Mouse (Mus musculus) embryonic facial prominence, embryonic 11.5 days (tissue): ENCODE measurements around the gene Rxylt1. TPM values are rescaled to one million over a fixed set of nuclear protein-coding genes. Genes with fewer than 3 reads are reported as not detected.

Source experiments
- ATAC-seq: fragments of 200-750 bp; cut with Nextera tagmentation; replicated peaks from 2 replicates; pipeline ENCODE4 v1.8.0; 2017; ENCODE audit warnings: low read depth; ENCODE audit not compliant: insufficient number of reproducible peaks, low FRiP score, low TSS enrichment
- DNase-seq: peaks from one replicate; pipeline ENCODE4 v3.0.0-alpha.2; 2015; ENCODE audit warnings: low spot score
- H3K27ac ChIP-seq: fragments of 300-500 bp; sonication (generic); replicated peaks from 2 replicates; pipeline ENCODE4 v1.5.1; 2014; ENCODE audit warnings: mild to moderate bottlenecking, low read depth, low read length, control low read depth
- H3K27me3 ChIP-seq: fragments of 300-500 bp; sonication (generic); 2 replicates; pipeline ENCODE4 v1.6.1; 2014; ENCODE audit warnings: mild to moderate bottlenecking, low read length, moderate library complexity, mixed read lengths; ENCODE audit not compliant: control insufficient read depth, insufficient read depth
- H3K36me3 ChIP-seq: fragments of 300-500 bp; sonication (generic); replicated peaks from 2 replicates; pipeline ENCODE4 v1.6.1; 2014; ENCODE audit warnings: low read depth, mild to moderate bottlenecking, low read length, moderate library complexity, mixed read lengths; ENCODE audit not compliant: control insufficient read depth, insufficient read depth
- H3K4me1 ChIP-seq: fragments of 300-500 bp; sonication (generic); 2 replicates; pipeline ENCODE4 v1.6.1; 2014; ENCODE audit warnings: low read length, mixed read lengths; ENCODE audit not compliant: control insufficient read depth, insufficient read depth
- H3K4me2 ChIP-seq: fragments of 300-500 bp; sonication (generic); 2 replicates; pipeline ENCODE4 v1.6.1; 2014; ENCODE audit warnings: low read depth, mild to moderate bottlenecking, control low read depth, low read length, moderate library complexity
- H3K4me3 ChIP-seq: fragments of 300-500 bp; sonication (generic); 2 replicates; pipeline ENCODE4 v1.5.1; 2014; ENCODE audit warnings: low read depth, low read length, control low read depth
- H3K9ac ChIP-seq: fragments of 300-500 bp; sonication (generic); replicated peaks from 2 replicates; pipeline ENCODE4 v1.6.1; 2014; ENCODE audit warnings: mild to moderate bottlenecking, control low read depth, low read length
- H3K9me3 ChIP-seq: fragments of 300-500 bp; sonication (generic); replicated peaks from 2 replicates; pipeline ENCODE4 v1.6.1; 2016; ENCODE audit warnings: mild to moderate bottlenecking, low read length, inconsistent platforms, mixed read lengths; ENCODE audit not compliant: control insufficient read depth
- WGBS: fragments of 180-500 bp; shearing (Covaris S2); extraction: QIAGEN DNeasy Blood & Tissue Kit; methylation state at CpG from one replicate; pipeline ENCODE4 v1.1.7; 2014; 5-methylcytosine and 5-hydroxymethylcytosine counted together
- polyA plus RNA-seq: library from polyadenylated mRNA; unstranded; fragments of >200 nt; fragmentation: Nextera tagmentation; extraction: Ambion mirVana; gene quantifications from 2 replicates; pipeline ENCODE4 v1.2.1, GENCODE M21; 2014

Rxylt1 gene
- polyA plus RNA-seq, 1 experiment from 2014 or later = 53.3 TPM

DNA sequence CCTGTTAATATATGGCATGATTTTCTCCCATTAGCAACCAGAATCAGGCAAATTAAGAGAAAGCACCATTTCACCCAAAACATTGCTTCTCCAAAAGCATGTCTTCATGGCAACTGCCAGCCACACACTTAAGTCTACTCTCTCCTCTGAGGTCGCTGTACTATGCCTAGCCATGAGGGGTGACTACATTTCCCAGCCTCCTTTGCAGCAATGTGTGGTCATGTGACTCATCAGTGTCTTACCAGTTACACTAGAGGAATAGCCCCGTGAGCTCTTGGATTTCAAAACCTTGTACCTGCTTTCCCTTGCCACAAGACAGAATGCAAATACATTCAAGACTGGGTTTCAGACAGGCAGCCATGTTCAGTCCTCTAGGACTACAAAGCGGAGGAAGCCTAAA lies 58.6 kb downstream of the Rxylt1 start:
- 63% methylated on average over 3 of the region's 3 CpGs for WGBS
- no peak for ATAC-seq

DNA sequence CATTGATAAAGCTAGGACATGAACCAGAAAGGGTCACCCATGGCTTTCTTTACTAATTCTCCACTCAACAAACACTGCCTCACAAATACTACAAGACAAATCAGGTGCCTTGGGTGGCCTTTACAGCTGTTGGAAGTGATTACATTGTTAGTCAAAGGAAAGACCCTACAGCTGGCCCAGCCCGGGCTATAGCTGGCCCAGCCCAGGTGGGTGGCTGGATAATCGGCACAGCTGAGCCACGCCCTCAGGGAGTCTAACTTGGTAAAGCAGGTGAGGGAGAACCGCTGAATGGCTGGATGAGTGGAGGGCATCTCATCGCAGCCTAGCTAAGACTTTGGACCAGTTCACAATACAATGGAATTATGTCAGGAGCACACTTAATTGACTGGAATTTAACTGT lies 63.9 kb downstream of the Rxylt1 start:
- ATAC-seq (no peak), DNase-seq (no peak)
- WGBS = 66% methylated on average over 5 of the region's 5 CpGs
- Histone ChIP-seq H3K27ac (no peak overlapping the region), H3K27me3 (no peaks in the 10 kb centered on the region), H3K4me1 (no peaks in the 10 kb centered on the region), H3K36me3 (no peaks in the 10 kb centered on the region), H3K9ac (no peak overlapping the region), H3K9me3 (no peaks in the 10 kb centered on the region), H3K4me3 (no peak overlapping the region), H3K4me2 (no peak overlapping the region)

More for the DNA sequence above, 58.6 kb downstream of the Rxylt1 start:
- Histone ChIP-seq H3K4me3 (no peak overlapping the region), H3K4me1 (no peaks in the 10 kb centered on the region), H3K27me3 (no peaks in the 10 kb centered on the region), H3K9me3 (no peaks in the 10 kb centered on the region), H3K4me2 (no peak overlapping the region), H3K36me3 (no peaks in the 10 kb centered on the region), H3K27ac (no peak overlapping the region), H3K9ac (no peak overlapping the region)
- DNase-seq = no peak

DNA sequence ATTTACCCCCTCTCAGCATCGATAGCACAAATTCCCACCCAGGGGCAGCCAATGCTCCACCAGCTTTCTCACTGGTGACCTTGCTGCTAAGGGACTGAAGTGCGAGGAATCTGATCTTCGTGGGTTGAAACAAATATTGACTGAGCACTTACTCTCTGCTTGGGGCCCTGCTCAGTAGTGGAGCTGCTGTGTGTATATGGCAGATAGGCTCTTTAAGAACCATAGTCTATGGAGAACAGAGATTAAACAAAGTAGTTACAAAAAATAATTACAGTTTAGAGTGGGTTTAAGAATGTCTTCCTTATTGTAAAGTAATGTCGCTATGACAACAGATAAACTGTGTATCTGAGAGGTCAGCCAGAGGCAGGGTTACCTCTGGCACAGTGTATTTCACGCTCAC lies 66.8 kb downstream of the Rxylt1 start:
- Histone ChIP-seq H3K36me3 (no peaks in the 10 kb centered on the region), H3K4me3 (no peak overlapping the region), H3K9ac (no peak overlapping the region), H3K4me2 (no peak overlapping the region), H3K4me1 (no peaks in the 10 kb centered on the region), H3K9me3 (no peaks in the 10 kb centered on the region), H3K27me3 (no peaks in the 10 kb centered on the region), H3K27ac (no peak overlapping the region)
- ATAC-seq (no peak), DNase-seq (no peak)
- 84% methylated on average over 5 of the region's 5 CpGs for WGBS

DNA sequence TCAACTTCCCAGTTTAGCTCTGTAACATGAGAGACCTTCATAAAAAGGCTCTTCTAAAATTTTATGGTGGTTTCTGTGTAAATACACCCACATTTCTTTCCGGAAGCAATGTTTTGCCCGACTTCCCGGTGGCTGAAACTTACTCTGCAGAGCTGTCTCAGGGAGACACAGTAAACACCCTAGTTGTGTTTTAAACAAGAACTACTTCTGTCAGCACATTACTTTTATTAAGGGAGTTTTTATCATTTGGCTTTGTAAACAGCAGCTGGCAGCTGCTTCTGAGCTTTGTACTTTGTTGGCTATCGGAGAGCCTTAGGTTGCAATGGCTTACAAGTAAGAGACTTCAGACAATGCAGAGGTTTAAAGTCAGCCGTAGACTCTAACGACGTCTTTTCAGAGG lies 67.4 kb downstream of the Rxylt1 start:
- H3K4me1 ChIP-seq = no peaks in the 10 kb centered on the region
- WGBS = 82% methylated on average over 7 of the region's 7 CpGs
- no peak overlapping the region for H3K4me3 ChIP-seq
- no peaks in the 10 kb centered on the region for H3K27me3 ChIP-seq
- no peaks in the 10 kb centered on the region for H3K36me3 ChIP-seq
- H3K4me2 ChIP-seq = no peak overlapping the region
- DNase-seq (no peak), ATAC-seq (no peak)
- no peaks in the 10 kb centered on the region for H3K9me3 ChIP-seq
- H3K27ac ChIP-seq = no peak overlapping the region
- no peak overlapping the region for H3K9ac ChIP-seq

Other genes with a start within 250 kb of the Rxylt1 start
- 8.8 and 9.9 TPM in 2 replicates for gene Srgap1, start 50.1 kb downstream of the Rxylt1 start, polyA plus RNA-seq